Mouse (Mus musculus) embryonic fibroblast, embryonic 13.5 days (primary cell): ENCODE measurements around the gene Fthl17c.
"Not testable (repeated sequence)": the region's sequence is repeated elsewhere in the genome, so short reads cannot be mapped to it uniquely, and the experiment has no call there.

Source experiments
- CTCF ChIP-seq: IDR thresholded peaks from 2 replicates; pipeline ENCODE4 v1.5.1; 2011; ENCODE audit warnings: mild to moderate bottlenecking, control low read depth, low read length, moderate library complexity, borderline replicate concordance; ENCODE audit not compliant: insufficient read depth
- POLR2A ChIP-seq: IDR thresholded peaks from 2 replicates; pipeline ENCODE4 v1.6.1; 2011; ENCODE audit warnings: low read depth, mild to moderate bottlenecking, control low read depth, low read length, moderate library complexity

GRCm38 (mm10) chrX:8986655-8987054, 10.3 kb upstream of the Fthl17c start, which contains the start of gene Fthl17d:
- not testable (repeated sequence) for TF ChIP-seq POLR2A, CTCF
